Mouse (Mus musculus) pancreas, adult 10 weeks (tissue): ENCODE measurements around the gene Fam131a. TPM values are rescaled to one million over a fixed set of nuclear protein-coding genes. Genes with fewer than 3 reads are reported as not detected.

ENCODE experiments used
- polyA plus RNA-seq: library from polyadenylated mRNA; stranded (reverse); fragments of 350-450 nt; fragmentation: Illumina TruSeq; extraction: RNeasy Lipid Tissue Mini Kit (QIAGEN cat#74804); gene quantifications from one replicate; pipeline ENCODE4 v1.2.3, GENCODE M21; 2015; ENCODE audit warnings: low read depth, low replicate concordance; ENCODE audit not compliant: insufficient read depth

The Fam131a gene
- polyA plus RNA-seq, result 3.5 TPM

DNA sequence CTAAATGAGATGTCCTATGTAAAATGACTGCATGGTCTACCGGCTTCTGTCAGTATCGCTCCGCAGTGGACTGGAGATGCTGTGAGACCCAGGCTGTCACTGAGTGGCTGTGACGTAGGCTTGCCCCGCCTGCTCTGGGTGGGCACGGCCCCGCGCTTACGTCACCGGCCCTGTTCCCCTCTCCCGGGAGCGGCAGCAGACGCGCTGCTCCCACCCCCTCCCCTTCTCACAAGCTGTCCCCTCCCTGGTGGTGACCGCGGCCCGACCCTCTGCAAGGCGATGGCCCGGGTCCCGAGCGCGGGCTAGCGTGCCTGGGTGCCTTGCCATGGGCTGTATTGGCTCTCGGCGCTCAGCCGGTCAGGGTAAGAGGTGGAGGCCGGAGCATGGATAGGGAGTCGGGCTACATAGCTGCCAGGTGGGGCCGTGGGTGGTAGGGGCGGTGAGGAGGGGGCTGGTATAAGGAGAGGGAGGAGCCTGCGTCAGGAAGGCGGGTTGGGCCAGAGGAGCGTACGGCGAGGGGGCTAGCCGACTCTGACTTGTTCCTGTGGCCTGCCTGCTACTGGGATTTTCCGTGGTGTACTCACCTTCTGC, at the start of gene Fam131a:
Fam131a (plus strand) TSS at position 131 of the 591 bp plus-strand sequence.

DNA sequence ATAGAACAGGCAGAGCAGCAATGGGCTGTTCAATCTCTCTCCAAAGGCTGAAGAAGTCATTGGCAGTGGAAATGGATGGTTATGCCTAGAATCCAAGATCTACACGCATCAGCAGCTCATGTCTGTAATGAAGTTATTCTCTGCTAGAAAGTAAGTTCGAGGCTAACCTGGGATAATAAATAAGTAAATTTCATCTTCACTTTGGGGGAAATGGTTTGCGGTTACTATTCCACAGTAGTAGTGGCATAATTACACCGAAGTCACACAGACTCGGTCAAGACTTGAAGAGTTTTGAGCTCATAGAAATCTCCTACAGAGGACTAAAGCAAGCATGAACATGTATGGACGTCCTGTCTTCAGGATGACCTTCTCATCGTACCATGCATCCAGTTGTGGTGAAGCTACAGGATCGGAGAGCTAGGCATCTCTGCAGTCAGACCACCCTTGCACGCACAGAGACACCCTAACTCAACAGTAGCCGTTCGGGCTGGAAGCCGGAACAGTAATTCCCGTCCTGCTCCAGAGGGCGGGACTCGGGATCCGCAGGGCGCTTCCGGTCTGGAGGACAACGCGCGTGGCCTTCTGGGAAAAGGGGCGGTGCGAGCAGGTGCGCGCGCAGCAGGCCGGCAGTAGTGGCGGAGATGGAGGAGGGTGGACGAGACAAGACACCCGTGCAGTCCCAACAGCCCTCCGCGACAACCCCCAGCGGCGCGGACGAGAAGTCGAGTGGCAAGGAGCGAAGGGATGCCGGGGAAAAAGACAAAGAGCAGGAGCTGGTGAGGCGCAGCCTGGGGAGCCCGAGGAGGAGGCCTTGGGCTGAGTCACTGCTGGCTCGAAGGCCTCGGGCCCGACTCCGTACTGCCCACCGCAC, 41.7 kb upstream of the Fam131a start, which contains the start of gene Psmd2:
Psmd2 (plus strand) TSS at position 577 of the 871 bp plus-strand sequence.

DNA sequence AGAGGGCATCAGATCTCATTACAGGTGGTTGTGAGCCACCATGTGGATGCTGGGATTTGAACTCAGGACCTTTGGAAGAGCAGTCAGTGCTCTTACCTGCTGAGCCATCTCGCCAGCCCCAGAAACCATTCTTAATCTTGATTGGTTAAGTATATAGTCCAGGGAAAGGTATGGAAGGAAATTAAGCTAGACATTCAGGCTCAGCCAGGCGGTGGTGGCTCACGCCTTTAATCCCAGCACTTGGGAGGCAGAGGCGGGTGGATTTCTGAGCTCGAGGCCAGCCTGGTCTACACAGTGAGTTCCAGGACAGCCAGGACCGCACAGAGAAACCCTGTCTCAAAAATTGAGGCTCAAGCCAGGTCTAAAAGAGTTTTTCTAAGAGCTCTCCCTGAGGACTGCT, 25.0 kb upstream of the Fam131a start, which contains the start of gene Eif4g1:
Eif4g1 (plus strand) TSS at position 301 of the 400 bp plus-strand sequence.

DNA sequence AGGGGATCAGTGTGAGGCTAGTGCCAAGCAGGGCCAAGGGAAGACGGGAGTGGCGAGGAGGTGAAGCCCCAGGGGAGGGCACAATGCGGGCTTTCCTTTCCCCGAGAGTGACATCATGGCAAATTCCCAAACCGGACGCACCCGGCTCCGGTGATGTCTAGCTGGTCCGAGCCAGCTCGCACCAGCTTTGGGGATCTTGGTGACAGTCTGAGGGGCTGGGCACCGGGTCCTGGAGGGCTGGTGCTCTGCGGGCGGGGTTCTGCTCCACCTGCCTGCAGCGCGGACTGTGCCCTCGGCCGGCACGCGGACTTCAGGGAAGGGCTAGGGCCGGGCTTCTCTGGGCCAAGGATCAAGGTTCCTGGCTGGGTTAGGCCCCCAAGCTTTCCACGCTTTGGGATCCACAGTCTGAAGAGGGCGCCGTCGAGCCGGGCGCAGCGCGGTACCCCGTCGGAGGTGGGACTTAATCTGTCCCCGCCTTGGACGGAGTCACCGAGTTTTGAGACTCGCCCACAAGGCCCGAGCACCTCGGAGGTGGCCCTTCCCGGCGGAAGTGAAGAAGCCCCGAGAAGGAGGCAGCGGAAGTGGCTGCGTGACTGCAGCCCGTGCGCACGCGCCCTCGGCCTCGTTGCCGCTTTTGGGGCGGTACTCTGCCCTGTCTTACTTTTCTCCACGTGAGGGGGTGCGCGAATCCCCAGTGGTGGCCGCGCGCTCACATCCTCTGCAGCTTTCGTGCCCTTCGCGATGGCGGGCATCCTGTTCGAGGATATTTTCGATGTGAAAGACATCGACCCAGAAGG, 24.3 kb downstream of the Fam131a start, which contains the start of the genes Polr2h and Clcn2:
Polr2h (plus strand) TSS at position 485 of the 797 bp plus-strand sequence.
Clcn2 (minus strand) TSS at position 566 of the 797 bp plus-strand sequence.

DNA sequence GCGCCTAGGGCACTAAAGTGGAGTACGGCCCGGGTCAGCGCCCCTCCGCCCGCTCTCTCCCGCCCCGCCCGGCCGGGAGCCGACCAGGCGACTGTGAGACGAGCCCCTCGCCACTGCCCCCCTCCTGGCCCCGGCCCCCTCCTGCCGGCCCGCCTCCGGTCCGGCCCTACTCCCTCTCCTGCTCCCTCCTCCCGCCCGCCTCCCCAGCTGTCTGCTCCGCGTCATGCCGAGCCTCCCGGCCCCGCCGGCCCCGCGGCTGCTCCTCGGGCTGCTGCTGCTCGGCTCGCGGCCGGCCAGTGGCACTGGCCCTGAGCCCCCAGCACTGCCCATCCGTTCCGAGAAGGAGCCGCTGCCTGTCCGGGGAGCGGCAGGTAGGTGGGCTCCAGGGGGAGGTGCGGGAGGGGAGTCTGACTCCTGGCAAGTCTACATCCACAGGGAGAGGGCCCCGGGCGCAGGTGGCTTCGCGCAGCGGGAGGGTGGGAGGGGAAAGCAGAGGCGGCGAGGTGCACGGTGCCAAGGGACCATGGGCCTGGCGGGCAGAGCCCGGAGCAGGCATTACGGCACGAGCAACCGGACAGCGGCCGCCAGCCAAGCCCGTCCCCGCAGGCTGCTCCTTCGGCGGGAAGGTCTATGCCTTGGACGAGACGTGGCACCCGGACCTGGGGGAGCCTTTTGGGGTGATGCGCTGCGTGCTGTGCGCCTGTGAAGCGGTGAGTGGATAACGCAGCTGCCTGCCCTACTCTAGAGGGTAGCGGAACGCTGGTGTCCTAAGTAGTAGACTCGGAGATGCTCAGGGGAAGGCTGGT, 40.1 kb downstream of the Fam131a start, which contains the start of gene Chrd:
Chrd (plus strand) TSS at position 203 of the 806 bp plus-strand sequence.

DNA sequence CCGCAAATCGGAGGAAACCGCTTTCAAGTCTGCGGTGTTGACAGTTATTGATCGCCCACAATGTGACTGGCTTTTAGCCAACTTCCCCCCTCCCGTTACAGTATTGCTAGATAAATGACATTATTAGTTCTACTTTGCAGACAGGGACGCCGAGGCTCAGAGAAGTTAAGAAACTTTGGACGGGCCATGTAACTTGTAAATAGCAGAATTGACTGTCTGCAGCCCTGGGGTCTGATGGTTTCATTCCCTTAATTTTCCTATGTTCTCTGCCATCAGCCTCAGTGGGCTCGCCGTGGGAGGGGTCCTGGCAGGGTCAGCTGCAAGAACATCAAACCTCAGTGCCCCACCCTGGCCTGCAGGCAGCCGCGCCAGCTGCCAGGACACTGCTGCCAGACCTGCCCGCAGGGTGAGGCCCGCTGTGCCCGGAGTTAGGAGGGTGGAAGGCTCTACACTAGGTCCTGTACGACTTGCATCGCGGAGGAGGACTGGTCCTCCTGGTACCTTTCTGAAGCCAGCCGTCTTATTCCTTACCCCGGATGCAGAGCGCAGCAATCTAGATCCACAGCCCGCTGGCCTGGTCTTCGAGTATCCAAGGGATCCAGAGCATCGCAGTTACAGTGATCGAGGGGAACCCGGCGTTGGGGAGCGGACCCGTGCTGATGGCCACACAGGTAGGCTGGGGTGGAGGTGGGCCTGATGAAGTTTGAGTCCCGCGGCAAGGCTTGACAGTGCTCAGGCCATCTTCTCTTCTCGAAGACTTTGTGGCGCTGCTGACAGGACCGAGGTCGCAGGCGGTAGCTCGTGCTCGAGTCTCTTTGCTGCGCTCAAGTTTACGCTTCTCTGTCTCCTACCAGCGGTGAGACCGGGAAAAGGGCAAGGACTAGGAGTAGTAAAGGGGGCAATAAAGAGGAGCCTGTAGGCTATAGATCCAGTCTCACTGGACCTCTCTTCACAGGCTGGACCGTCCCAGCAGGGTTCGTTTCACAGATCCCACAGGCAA, 41.0 kb downstream of the Fam131a start, which contains the start of gene Thpo:
Thpo (minus strand) TSS at position 781 of the 1,000 bp plus-strand sequence.

Other genes starting within 250 kb of the Fam131a start
- gene Eif2b5, start 194.4 kb upstream of the Fam131a start, polyA plus RNA-seq, result 21.2 TPM
- 14.7 TPM for gene Dvl3, start 176.3 kb upstream of the Fam131a start, polyA plus RNA-seq
- gene Ap2m1, start 157.8 kb upstream of the Fam131a start, polyA plus RNA-seq, result 57.8 TPM
- gene Abcf3, start 144.7 kb upstream of the Fam131a start, polyA plus RNA-seq, result 25.1 TPM
- 12.7 TPM for gene Vwa5b2, start 103.8 kb upstream of the Fam131a start, polyA plus RNA-seq
- 4.9 TPM for gene Eef1akmt4, start 81.6 kb upstream of the Fam131a start, polyA plus RNA-seq
- not detected for gene Gm49333, start 81.6 kb upstream of the Fam131a start, polyA plus RNA-seq
- gene Alg3, start 81.5 kb upstream of the Fam131a start, polyA plus RNA-seq, result 9.1 TPM
- gene Camk2n2, start 72.0 kb upstream of the Fam131a start, polyA plus RNA-seq, result 3.7 TPM
- 0.79 TPM for gene Ece2, start 63.4 kb upstream of the Fam131a start, polyA plus RNA-seq
- gene Psmd2, start 41.6 kb upstream of the Fam131a start, polyA plus RNA-seq, result 33.6 TPM
- gene Eif4g1, start 24.9 kb upstream of the Fam131a start, polyA plus RNA-seq, result 81.8 TPM
- 9.7 TPM for gene Polr2h, start 24.4 kb downstream of the Fam131a start, polyA plus RNA-seq
- 4.5 TPM for gene Clcn2, start 24.5 kb downstream of the Fam131a start, polyA plus RNA-seq
- gene Chrd, start 39.9 kb downstream of the Fam131a start, polyA plus RNA-seq, result 1.8 TPM
- gene Thpo, start 41.3 kb downstream of the Fam131a start, polyA plus RNA-seq, result not detected